Mouse (Mus musculus): Measurements from ENCODE around the gene Tyw3.
"Not testable (repeated sequence)": the region's sequence is repeated elsewhere in the genome, so short reads cannot be mapped to it uniquely, and the experiment has no call there.

Gene Tyw3

GRCm38 (mm10) chr3:154596934-154597554, at the start of gene Tyw3:
TSS of gene Tyw3 (minus strand) at chr3:154597104.
- DNase-seq (ENCODE audit: low spot score) = peak; percentile 95

GRCm38 (mm10) chr3:154633091-154633490, 36.2 kb upstream of the Tyw3 start:
- no peak for DNase-seq (ENCODE audit: low spot score)

- not testable (repeated sequence) for DNase-seq (ENCODE audit: low spot score)
These were observed 34.4 kb upstream of the Tyw3 start for GRCm38 (mm10) chr3:154631281-154631680.

DNA sequence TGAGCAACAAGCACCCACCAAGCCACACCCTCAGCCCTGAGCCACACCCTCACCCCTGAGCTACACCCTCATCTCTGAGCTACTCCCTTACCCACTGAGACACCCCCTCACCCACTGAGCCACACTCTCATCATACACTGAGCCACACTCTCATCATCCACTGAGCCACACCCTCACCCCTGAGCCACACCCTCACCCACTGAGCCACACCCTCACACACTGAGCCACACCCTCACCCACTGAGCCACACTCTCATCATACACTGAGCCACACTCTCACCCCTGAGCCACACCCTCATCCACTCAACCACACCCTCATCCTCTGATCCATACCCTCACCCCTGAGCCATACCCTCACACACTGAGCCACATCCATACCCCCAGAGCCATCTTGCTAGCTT, 31.4 kb upstream of the Tyw3 start:
- no peak for DNase-seq (ENCODE audit: low spot score)

DNA sequence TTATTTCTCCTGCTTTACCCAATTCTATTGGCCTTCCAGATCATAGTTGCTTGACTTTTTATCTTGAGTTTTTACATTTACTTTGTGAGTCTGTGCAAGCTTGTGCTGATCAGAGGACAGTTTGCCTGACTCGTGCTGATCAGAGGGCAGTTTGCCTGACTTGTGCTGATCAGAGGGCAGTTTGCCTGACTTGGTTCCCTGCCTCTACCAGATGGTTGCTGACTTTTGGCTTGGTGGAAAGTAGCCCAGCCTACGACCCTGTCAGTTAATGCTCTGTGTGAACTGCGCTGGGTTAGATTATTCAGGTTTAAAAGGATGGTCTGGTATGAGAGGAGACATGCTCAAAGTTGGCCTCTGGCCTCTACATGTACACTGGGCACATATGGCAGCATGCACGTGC, 19.2 kb upstream of the Tyw3 start:
- DNase-seq (ENCODE audit: low spot score) = no peak

- DNase-seq (ENCODE audit: low spot score) = no peak
These were observed 18.4 kb upstream of the Tyw3 start for GRCm38 (mm10) chr3:154615304-154615703.

DNA sequence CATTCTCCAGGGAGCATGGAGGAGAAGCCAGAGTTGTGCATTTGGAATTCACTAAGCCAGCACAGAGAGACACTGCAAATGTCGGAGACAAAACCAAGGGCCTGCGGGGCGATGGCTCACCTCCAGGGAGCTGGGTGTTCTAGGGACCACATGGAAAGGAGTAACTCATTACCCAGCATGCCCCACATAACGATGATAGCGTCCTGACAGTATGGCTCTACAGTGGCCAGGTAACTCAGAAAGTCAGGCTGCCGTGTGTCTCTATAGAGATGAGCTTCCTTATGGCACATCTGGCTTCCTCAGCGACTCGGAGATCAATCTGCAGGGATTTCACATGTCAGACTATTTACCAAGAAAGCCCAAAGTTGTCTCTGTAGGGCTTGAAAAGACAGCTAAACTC, 17.9 kb upstream of the Tyw3 start:
- DNase-seq (ENCODE audit: low spot score) = no peak

GRCm38 (mm10) chr3:154611888-154612287, 15.0 kb upstream of the Tyw3 start:
- no peak for DNase-seq (ENCODE audit: low spot score)

- DNase-seq (ENCODE audit: low spot score) = no peak
These were observed 11.0 kb upstream of the Tyw3 start for GRCm38 (mm10) chr3:154607896-154608295.

- DNase-seq (ENCODE audit: low spot score) = peak; percentile 61
These were observed 8.0 kb upstream of the Tyw3 start for GRCm38 (mm10) chr3:154604871-154605270.

- no peak for DNase-seq (ENCODE audit: low spot score)
These were observed 5.2 kb upstream of the Tyw3 start for GRCm38 (mm10) chr3:154602141-154602540.

- DNase-seq (ENCODE audit: low spot score) = no peak
These were observed 657 bp upstream of the Tyw3 start for GRCm38 (mm10) chr3:154597561-154597960.

- peak; percentile 87 for DNase-seq (ENCODE audit: low spot score)
These were observed 393 bp downstream of the Tyw3 start, which contains the start of gene Cryz for GRCm38 (mm10) chr3:154596488-154596933. TSS of gene Cryz (plus strand) at chr3:154596711.

DNA sequence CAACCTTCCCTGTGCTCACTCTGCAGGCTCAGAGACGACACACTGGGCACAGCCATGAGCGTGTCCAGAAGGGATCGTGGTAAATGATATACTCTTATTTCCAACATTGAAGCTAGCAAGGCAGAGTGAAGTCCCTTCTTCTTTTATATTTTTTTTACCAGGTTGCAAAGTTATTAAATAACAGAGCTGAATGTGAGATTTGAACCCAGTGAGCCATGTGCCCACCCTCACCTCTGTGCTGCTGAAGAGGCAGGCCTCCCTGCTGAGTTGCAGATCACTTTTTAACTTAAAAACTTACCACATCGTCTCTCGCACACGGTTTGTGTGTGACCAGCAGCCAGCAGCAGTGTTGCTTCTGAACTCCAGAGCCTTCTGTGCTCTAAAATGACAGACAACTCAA, 2.7 kb downstream of the Tyw3 start:
- no peak for DNase-seq (ENCODE audit: low spot score)

DNA sequence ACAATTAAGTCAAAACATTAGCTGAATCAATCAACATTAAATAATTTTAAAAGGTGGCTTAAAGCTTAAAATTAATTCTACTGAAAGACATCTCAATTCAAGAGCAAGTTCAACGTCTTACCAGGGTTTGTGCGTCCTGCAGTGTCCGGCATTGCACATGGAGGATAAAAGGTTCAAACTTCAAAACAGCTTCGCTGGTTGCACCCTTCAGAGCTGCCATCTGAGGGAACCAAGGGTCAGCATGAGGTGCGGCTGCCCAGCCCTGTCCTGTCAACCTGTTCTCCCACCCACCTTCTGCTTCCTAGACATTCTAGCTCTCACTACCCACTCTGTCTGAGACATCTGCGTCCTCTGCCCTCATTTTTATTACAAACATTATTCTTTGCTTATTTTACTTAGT, 3.3 kb downstream of the Tyw3 start:
- DNase-seq (ENCODE audit: low spot score) = no peak

DNA sequence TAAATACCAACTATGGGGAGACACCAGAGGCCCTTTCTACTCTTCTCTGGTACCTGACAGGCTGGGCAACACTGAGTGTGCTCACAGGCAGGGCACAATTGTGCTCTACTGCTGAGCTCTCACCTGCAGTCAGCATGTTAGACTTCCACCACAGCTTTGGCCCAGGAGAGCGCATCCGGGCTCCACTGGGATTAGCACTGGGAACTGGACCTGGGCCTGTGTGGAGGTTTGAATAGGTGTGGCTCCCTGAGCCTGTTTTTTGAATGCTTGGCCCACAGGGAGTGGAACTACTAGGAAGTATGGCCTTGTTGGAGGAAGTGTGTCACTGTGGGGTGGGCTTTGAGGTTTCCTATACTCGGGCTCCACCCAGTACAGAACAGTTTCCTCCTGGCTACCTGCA, 5.3 kb downstream of the Tyw3 start:
- DNase-seq (ENCODE audit: low spot score) = no peak

GRCm38 (mm10) chr3:154590971-154591370, 5.9 kb downstream of the Tyw3 start:
- no peak for DNase-seq (ENCODE audit: low spot score)

- DNase-seq (ENCODE audit: low spot score) = no peak
These were observed 12.6 kb downstream of the Tyw3 start for GRCm38 (mm10) chr3:154584351-154584750.

DNA sequence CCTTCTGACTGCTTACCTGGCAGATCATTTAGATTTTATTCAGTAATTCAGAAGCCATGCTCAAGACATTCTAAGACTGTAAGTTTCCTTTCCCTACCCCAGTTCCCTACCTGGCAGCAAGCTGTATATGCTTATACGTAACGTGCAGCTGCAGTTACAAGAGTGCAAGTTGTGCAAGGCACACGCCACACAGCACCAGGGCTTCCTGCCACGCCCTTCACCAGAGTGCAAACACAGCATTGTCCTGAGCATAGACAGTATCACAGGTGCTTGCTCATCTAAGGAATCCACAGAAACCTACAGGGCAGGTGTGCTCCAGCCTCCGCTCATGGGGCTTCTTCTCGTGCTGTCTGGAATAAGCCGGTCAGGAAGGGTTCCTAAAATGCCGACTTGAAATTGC, 19.0 kb downstream of the Tyw3 start:
- no peak for DNase-seq (ENCODE audit: low spot score)

- no peak for DNase-seq (ENCODE audit: low spot score)
These were observed 23.2 kb downstream of the Tyw3 start for GRCm38 (mm10) chr3:154573666-154574065.

DNA sequence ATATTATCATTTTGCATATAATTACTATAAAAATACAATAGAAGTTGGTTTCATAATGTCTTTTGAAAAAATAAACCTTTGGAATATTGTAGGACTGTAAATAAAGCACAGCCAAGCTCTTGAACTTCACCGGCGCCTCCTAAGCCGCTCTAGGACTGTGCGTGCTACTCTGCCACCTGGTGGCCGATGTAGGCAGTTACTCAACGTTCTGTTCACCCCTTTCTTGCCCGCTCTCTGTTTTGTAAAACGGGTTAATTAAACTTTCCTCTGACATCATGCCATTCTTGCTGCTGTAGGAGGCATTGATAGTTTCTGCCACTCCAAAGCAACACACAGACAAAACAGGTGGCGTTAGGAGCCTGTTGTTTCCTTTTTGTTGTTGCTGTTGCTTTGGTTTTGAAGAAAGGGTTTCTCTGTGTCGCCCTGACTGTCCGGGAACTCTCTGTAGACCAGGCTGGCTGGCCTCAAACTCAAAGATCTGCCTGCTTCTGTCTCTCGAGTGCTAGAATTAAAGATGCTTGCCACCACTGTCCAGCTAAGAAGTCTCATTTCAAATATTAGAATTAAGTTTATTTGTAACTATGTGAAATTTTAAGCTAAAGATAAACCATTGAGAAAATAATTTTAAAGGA, 24.4 kb downstream of the Tyw3 start:
- DNase-seq (ENCODE audit: low spot score) = peak; percentile 20

GRCm38 (mm10) chr3:154570786-154571185, 26.1 kb downstream of the Tyw3 start:
- no peak for DNase-seq (ENCODE audit: low spot score)

GRCm38 (mm10) chr3:154570029-154570575, 26.8 kb downstream of the Tyw3 start:
- DNase-seq (ENCODE audit: low spot score) = no peak

DNA sequence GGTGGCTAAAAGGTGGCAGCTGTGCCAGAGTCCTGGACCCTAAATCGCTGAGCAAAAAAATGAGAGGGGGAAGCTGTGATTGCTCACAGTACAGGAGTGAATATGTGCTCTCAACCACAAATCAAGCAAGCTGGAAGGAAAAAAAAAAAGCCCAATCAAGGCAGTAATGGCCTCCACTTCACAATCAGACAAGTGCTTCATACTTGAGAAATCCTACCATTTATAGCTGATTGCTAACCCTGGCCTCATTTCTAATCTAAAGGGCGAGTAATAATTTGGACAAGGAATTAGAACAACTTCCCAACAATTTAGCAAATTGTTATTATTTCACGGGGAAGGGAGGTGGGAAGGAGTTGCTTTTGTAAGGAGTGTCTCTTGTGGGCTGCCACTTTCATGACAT, 31.5 kb downstream of the Tyw3 start:
- DNase-seq (ENCODE audit: low spot score) = no peak
